Mouse (Mus musculus) liver, embryonic 11.5 days (tissue): ENCODE data around the gene Hoxd3. TPM values are rescaled to one million over a fixed set of nuclear protein-coding genes. Genes with fewer than 3 reads are reported as not detected.

Experiments
- ATAC-seq: fragments of 200-750 bp; cut with Nextera tagmentation; replicated peaks from 2 replicates; pipeline ENCODE4 v1.8.0; 2017; ENCODE audit warnings: moderate number of reproducible peaks, mild to moderate bottlenecking, moderate TSS enrichment, moderate library complexity; ENCODE audit not compliant: low FRiP score
- DNase-seq: peaks from one replicate; pipeline ENCODE4 v3.0.0-alpha.2; 2017; ENCODE audit warnings: low spot score
- H3K27ac ChIP-seq: fragments of 300-500 bp; sonication (generic); 2 replicates; pipeline ENCODE4 v1.5.1; 2014; ENCODE audit warnings: mild to moderate bottlenecking, low read depth, low read length, control low read depth
- H3K27me3 ChIP-seq: fragments of 300-500 bp; sonication (generic); replicated peaks from 2 replicates; pipeline ENCODE4 v1.6.1; 2014; ENCODE audit warnings: low read length, mixed read lengths; ENCODE audit not compliant: control insufficient read depth, insufficient read depth
- H3K36me3 ChIP-seq: fragments of 300-500 bp; sonication (generic); 2 replicates; pipeline ENCODE4 v1.6.1; 2014; ENCODE audit warnings: mild to moderate bottlenecking, low read length, moderate library complexity, mixed read lengths; ENCODE audit not compliant: control insufficient read depth, insufficient read depth
- H3K4me1 ChIP-seq: fragments of 300-500 bp; sonication (generic); replicated peaks from 2 replicates; pipeline ENCODE4 v1.6.1; 2014; ENCODE audit warnings: low read length, mixed read lengths; ENCODE audit not compliant: control insufficient read depth, insufficient read depth
- H3K4me2 ChIP-seq: fragments of 300-500 bp; sonication (generic); 2 replicates; pipeline ENCODE4 v1.6.1; 2014; ENCODE audit warnings: mild to moderate bottlenecking, control low read depth, moderate library complexity
- H3K4me3 ChIP-seq: fragments of 300-500 bp; sonication (generic); 2 replicates; pipeline ENCODE4 v1.5.1; 2014; ENCODE audit warnings: low read depth, low read length, control low read depth
- H3K9ac ChIP-seq: fragments of 300-500 bp; sonication (generic); 2 replicates; pipeline ENCODE4 v1.6.1; 2014; ENCODE audit warnings: low read depth, low read length, control low read depth
- H3K9me3 ChIP-seq: fragments of 300-500 bp; sonication (generic); 2 replicates; pipeline ENCODE4 v1.6.1; 2016; ENCODE audit warnings: low read length, inconsistent platforms, mixed read lengths; ENCODE audit not compliant: control insufficient read depth
- WGBS: fragments of 180-500 bp; shearing (Covaris S2); extraction: QIAGEN DNeasy Blood & Tissue Kit; methylation state at CpG from one replicate; pipeline ENCODE4 v1.1.7; 2014; 5-methylcytosine and 5-hydroxymethylcytosine counted together
- polyA plus RNA-seq: library from polyadenylated mRNA; unstranded; fragments of >200 nt; fragmentation: Nextera tagmentation; extraction: Ambion mirVana; gene quantifications from 2 replicates; pipeline ENCODE4 v1.2.1, GENCODE M21; 2014

Gene Hoxd3
- polyA plus RNA-seq, 1 experiment from 2014 or later: 0.47 TPM

DNA sequence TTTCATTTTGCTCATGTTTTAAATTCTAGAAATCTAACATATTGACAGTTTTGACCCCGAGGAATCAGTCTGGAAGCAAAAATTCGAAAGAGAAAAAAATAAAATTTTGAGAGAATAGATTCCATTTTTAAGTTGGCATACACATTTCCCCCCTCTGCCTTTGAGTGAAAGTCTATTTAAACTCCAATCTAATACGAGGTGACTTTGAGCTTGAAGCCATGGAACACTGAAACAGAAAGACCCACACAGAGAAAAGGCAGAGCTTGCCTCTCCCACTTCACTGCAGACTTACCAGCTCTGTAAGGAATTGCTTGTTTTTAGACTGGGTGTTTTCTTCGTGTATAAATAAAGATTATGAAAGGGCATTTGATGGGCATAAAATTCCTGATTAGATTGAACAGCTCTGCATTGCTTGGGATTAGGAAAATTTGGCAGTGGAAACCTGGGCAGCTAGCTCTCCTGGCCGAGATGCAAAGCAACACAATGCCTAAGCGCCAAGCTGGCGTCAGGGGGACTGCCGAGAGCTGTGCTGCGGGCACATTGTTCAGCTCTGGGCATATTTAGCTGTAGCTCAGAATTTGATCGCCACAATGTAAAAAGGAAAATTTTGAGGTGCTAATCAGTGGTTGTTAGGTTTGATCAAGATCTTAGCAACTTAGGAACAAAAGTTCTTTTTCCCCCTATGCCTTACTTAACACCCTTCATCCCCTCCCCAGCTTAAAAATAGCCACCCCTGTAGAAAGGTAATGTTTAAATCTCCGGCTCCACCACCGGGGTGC lies 22.7 kb upstream of the Hoxd3 start:
- H3K4me2 ChIP-seq: no peak overlapping the region
- DNase-seq: peak; percentile 32
- ATAC-seq: no peak
- no peaks in the 10 kb centered on the region for H3K36me3 ChIP-seq
- H3K27ac ChIP-seq: no peak overlapping the region
- no peaks in the 10 kb centered on the region for H3K9me3 ChIP-seq
- H3K27me3 ChIP-seq: peaks cover 97% of the 10 kb centered on the region
- no peak overlapping the region for H3K9ac ChIP-seq
- H3K4me1 ChIP-seq: no peaks in the 10 kb centered on the region
- 5% methylated on average over 12 of the region's 12 CpGs for WGBS
- no peak overlapping the region for H3K4me3 ChIP-seq

DNA sequence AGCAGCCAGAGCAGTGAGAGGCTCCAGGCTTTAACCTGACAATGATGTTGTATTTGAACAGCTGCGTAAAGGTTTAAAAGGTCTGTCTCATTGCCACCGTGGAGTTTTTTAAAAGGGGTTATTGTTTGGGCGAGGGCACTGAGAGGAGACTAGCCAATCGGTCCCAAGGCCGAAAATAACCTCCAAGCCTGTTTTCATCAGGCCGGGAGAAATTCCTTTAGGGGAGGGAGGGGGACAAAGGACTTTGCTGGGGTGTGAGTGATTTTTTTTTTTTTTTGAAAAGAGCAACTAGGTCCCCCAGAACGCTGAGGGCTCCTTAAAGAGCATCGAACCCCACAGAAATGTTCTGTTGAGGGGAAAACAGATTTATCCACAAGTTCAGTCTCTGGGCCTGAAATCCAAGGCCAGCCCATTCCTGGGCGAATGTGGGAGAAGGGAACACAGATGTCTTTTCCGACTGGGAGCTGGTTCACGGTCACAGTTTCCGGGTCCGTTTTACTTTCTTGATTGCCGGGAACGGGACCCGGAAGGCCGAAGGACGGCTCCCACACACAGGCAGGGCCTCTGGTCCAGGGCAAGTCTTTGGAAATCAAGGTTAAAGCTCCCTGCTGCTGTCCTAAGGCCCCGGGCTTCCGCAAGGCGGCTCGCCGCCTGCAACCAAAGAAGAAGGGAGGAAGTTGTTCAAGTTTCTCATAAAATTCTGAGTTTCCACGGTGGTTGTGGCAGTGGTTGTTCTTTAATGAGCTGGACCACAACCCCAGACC lies 22.0 kb upstream of the Hoxd3 start:
- no peak overlapping the region for H3K27ac ChIP-seq
- no peak overlapping the region for H3K9ac ChIP-seq
- peaks cover 97% of the 10 kb centered on the region for H3K27me3 ChIP-seq
- H3K36me3 ChIP-seq: no peaks in the 10 kb centered on the region
- no peak overlapping the region for H3K4me3 ChIP-seq
- no peaks in the 10 kb centered on the region for H3K4me1 ChIP-seq
- H3K4me2 ChIP-seq: no peak overlapping the region
- H3K9me3 ChIP-seq: no peaks in the 10 kb centered on the region
- WGBS: 2% methylated on average over 24 of the region's 24 CpGs
- DNase-seq: no peak
- ATAC-seq: no peak

DNA sequence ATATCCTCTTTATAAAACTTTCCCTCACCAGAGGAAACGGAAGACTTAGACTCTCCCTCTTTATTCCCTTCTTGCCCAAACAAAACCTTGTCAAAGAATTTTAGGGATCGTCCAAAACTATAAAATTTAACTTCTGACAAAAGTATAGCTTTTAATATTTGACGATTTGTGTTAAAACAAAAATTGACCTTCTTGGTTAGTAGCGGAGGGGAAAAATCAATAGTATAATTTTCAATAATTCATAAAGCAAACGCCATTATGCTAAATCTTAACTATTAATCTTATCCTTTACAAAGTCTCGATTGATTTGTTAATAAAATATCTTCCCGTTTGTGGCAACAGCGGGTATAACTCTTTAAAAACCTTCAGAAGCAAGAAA lies 21.4 kb upstream of the Hoxd3 start:
- DNase-seq (no peak), ATAC-seq (no peak)
- Histone ChIP-seq H3K4me2 (no peak overlapping the region), H3K27ac (no peak overlapping the region), H3K27me3 (peaks cover 97% of the 10 kb centered on the region), H3K4me3 (no peak overlapping the region), H3K36me3 (no peaks in the 10 kb centered on the region), H3K9ac (no peak overlapping the region), H3K4me1 (no peaks in the 10 kb centered on the region), H3K9me3 (no peaks in the 10 kb centered on the region)
- 8% methylated on average over 8 of the region's 8 CpGs for WGBS

DNA sequence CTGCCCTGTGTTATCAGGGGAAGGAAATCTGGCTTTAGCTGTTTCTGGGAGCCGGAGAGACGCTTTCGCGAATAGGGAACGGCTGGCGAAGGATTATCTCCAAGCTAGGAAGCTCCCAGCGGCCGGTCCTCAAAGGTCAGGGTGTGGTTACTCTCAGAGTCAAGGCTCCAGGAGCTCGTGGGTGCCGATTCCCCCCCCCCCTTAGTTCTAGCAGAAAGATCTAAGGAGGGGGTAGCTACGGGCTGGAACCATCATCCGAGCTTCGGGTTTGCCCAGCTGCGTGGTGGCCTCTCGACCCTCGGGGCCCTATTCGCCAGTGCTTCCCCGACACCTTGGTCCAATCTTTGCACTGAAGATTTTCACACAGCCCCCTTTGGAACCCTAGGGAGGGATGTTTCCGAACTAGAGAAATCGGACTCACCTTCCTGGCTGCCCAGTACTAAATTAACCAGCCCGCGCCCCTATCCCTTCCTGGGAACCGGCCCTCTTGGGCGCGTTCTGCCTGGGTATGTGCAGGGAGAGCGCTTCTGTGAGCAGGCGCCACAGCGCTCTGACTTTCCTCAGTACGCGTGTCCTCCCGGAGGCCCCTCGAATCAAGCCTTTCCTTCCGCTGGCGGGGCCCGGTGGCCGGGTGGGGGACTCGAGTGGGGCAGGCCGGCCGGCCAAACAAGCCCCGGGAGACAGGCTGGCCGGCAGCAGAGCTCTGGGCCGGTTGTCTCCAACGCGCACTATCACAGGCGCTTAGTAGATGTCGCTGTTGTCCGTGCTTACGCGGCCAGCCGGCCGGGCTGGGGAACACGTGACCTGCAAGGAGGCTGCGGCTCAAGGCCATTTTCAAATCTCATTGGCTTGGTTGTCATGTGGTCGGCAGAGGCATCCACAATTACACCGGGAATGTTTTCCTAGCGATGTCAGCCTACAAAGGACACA lies 20.4 kb upstream of the Hoxd3 start, which contains the start of gene Hoxd10:
Gene Hoxd10 (plus strand): TSS at position 903 of the 930 bp plus-strand sequence.
- Histone ChIP-seq H3K36me3 (no peaks in the 10 kb centered on the region), H3K4me1 (no peaks in the 10 kb centered on the region), H3K4me2 (peak within 1 kb of the TSS; percentile 38), H3K9ac (no peak within 1 kb of the TSS), H3K27me3 (peaks cover 99% of the 10 kb centered on the region), H3K27ac (no peak within 1 kb of the TSS), H3K9me3 (no peaks in the 10 kb centered on the region), H3K4me3 (no peak within 1 kb of the TSS; the same call in 1 of the 2 replicates)
- WGBS: 1% methylated on average over 56 of the region's 56 CpGs
- DNase-seq (no peak), ATAC-seq (no peak)

DNA sequence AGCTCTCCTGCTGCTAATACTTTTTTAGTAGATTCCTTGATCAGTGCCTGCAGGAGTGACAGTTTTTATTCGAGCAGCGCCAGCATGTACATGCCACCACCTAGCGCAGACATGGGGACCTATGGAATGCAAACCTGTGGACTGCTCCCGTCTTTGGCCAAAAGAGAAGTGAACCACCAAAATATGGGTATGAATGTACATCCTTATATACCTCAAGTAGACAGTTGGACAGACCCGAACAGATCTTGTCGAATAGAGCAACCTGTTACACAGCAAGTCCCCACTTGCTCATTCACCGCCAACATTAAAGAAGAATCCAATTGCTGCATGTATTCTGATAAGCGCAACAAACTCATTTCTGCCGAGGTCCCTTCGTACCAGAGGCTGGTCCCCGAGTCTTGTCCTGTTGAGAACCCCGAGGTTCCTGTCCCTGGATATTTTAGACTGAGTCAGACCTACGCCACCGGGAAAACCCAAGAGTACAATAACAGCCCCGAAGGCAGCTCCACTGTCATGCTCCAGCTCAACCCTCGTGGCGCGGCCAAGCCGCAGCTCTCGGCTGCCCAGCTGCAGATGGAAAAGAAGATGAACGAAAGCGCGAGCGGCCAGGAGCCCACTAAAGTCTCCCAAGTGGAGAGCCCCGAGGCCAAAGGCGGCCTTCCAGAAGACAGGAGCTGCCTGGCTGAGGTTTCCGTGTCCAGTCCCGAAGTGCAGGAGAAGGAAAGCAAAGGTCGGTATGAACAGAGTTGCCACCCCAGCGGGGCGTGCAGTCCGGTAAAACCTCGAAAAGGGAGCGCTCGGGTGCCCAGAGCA lies 19.5 kb upstream of the Hoxd3 start:
- DNase-seq (no peak), ATAC-seq (no peak)
- WGBS: 5% methylated on average over 35 of the region's 35 CpGs
- no peak overlapping the region for H3K4me2 ChIP-seq
- no peak overlapping the region for H3K9ac ChIP-seq
- H3K27ac ChIP-seq: no peak overlapping the region
- H3K27me3 ChIP-seq: peaks cover 99% of the 10 kb centered on the region
- H3K9me3 ChIP-seq: no peaks in the 10 kb centered on the region
- no peaks in the 10 kb centered on the region for H3K36me3 ChIP-seq
- no peaks in the 10 kb centered on the region for H3K4me1 ChIP-seq
- H3K4me3 ChIP-seq: no peak overlapping the region

DNA sequence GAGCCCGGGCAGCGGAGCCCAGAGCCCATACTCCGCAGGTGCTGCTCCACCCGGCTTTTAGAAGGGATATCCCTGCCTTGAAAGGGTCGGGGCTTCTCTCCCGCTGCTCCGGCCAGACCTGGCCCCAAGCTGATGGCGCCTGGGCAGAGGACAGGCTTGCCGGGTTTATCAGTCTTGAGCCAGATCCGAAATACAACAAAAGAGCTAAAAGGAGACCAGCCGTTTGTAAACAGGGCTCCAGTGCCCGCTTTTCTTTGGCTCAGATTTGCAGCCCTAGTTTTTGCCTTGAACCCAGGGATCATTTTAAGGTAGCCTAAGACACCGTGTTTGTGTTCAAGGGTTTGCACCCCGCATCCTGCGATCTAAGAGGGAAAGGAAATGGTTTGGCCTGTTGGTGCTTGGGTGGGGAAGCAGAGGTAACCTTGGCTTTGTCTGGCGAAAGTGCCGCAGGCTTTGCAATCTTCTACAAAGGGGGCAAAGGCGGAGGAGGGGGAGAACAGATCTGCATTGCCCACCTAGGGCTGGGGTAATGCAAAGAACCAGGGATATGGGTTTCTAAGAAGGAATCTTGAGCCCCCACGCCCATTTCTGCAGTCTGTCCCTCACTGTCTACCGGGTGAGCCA lies 18.8 kb upstream of the Hoxd3 start:
- ATAC-seq (no peak), DNase-seq (no peak)
- H3K4me1 ChIP-seq: no peaks in the 10 kb centered on the region
- no peak overlapping the region for H3K27ac ChIP-seq
- H3K4me3 ChIP-seq: no peak overlapping the region
- H3K9ac ChIP-seq: no peak overlapping the region
- H3K36me3 ChIP-seq: no peaks in the 10 kb centered on the region
- no peaks in the 10 kb centered on the region for H3K9me3 ChIP-seq
- H3K4me2 ChIP-seq: no peak overlapping the region
- WGBS: 2% methylated on average over 20 of the region's 20 CpGs
- H3K27me3 ChIP-seq: peaks cover 99% of the 10 kb centered on the region

DNA sequence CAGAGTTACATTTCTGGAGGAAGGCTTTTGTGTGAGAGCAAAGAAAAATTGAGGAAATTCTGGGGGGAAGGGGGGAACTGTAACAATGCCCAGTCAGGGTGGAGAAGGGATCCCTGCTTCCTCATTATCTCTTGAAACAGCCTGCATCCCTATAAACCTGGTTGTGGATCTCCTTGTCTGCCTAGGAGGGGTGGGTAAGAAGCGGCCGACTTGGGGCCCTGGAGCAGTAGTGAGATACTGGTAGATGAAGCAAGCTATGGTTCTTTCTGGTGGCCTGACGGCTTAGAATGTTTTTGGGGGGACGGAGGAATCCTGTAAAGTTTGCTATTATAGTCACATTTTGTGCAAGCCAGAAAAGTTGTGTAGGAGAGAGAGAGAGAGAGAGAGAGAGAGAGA lies 18.3 kb upstream of the Hoxd3 start:
- ATAC-seq (no peak), DNase-seq (no peak)
- H3K9ac ChIP-seq: no peak overlapping the region
- no peaks in the 10 kb centered on the region for H3K36me3 ChIP-seq
- no peaks in the 10 kb centered on the region for H3K4me1 ChIP-seq
- H3K4me3 ChIP-seq: no peak overlapping the region
- H3K4me2 ChIP-seq: no peak overlapping the region
- H3K9me3 ChIP-seq: no peaks in the 10 kb centered on the region
- WGBS: 10% methylated on average over 4 of the region's 4 CpGs
- no peak overlapping the region for H3K27ac ChIP-seq
- peaks cover 99% of the 10 kb centered on the region for H3K27me3 ChIP-seq
